Mouse (Mus musculus): ENCODE measurements around the gene Ercc4.

- TF ChIP-seq CTCF (IDR thresholded peaks at IDR 0.05; ENCODE audit: low read depth) (no peak), EP300 (IDR thresholded peaks at IDR 0.05; ENCODE audit: low read depth) (no peak)
Measured at GRCm38 (mm10) chr16:13146231-13146630, 36.7 kb downstream of the Ercc4 start.

Measured in liver, embryonic 14.5 days (tissue).